Mouse (Mus musculus) limb, embryonic 13.5 days (tissue): ENCODE data around the gene Mbd5. TPM values are rescaled to one million over a fixed set of nuclear protein-coding genes. Genes with fewer than 3 reads are reported as not detected.
A peak's percentile ranks its signal among the peaks of the same experiment; 100 is the strongest.

ENCODE experiments used
- ATAC-seq: fragments of 200-750 bp; cut with Nextera tagmentation; 2 replicates; pipeline ENCODE4 v1.8.0; 2017; ENCODE audit warnings: low read depth, moderate number of reproducible peaks, moderate TSS enrichment; ENCODE audit not compliant: low FRiP score
- H3K27ac ChIP-seq: fragments of 300-500 bp; sonication (generic); 2 replicates; pipeline ENCODE4 v1.5.1; 2015; ENCODE audit warnings: inconsistent platforms, mild to moderate bottlenecking, moderate library complexity
- H3K27me3 ChIP-seq: fragments of 300-500 bp; sonication (generic); 2 replicates; pipeline ENCODE4 v1.6.1; 2015; ENCODE audit warnings: mild to moderate bottlenecking, inconsistent platforms
- H3K36me3 ChIP-seq: fragments of 300-500 bp; sonication (generic); 2 replicates; pipeline ENCODE4 v1.6.1; 2015; ENCODE audit warnings: inconsistent platforms, mild to moderate bottlenecking, moderate library complexity
- H3K4me1 ChIP-seq: fragments of 300-500 bp; sonication (generic); 2 replicates; pipeline ENCODE4 v1.6.1; 2015; ENCODE audit warnings: inconsistent platforms
- H3K4me2 ChIP-seq: fragments of 300-500 bp; sonication (generic); replicated peaks from 2 replicates; pipeline ENCODE4 v1.6.1; 2015; ENCODE audit warnings: inconsistent platforms, mild to moderate bottlenecking, moderate library complexity
- H3K4me3 ChIP-seq: fragments of 300-500 bp; sonication (generic); 2 replicates; pipeline ENCODE4 v1.5.1; 2015; ENCODE audit warnings: moderate library complexity, mild to moderate bottlenecking, inconsistent platforms
- H3K9ac ChIP-seq: fragments of 300-500 bp; sonication (generic); 2 replicates; pipeline ENCODE4 v1.6.1; 2015; ENCODE audit warnings: mild to moderate bottlenecking, inconsistent platforms
- H3K9me3 ChIP-seq: fragments of 300-500 bp; sonication (generic); 2 replicates; pipeline ENCODE4 v1.6.1; 2016; ENCODE audit warnings: inconsistent platforms
- WGBS: fragments of 180-500 bp; shearing (Covaris S2); methylation state at CpG from one replicate; pipeline ENCODE4 v1.1.7; 2015; 5-methylcytosine and 5-hydroxymethylcytosine counted together
- polyA plus RNA-seq: library from polyadenylated mRNA; unstranded; fragments of >200 nt; fragmentation: Nextera tagmentation; extraction: Ambion mirVana; gene quantifications from 2 replicates; pipeline ENCODE4 v1.2.1, GENCODE M21; 2015

Gene Mbd5
- polyA plus RNA-seq, 1 experiment from 2014 or later, result 30.9 TPM

GRCm38 (mm10) chr2:49358128-49358814 lies 409.0 kb downstream of the Mbd5 start:
- no peak for ATAC-seq
- H3K9me3 ChIP-seq, result no peaks in the 10 kb centered on the region
- 71% methylated on average over 7 of the region's 7 CpGs for WGBS
- no peaks in the 10 kb centered on the region; the same call in 1 of the 2 replicates for H3K27me3 ChIP-seq
- no peak overlapping the region for H3K9ac ChIP-seq
- H3K4me2 ChIP-seq, result no peak overlapping the region
- no peaks in the 10 kb centered on the region for H3K36me3 ChIP-seq
- no peak overlapping the region for H3K27ac ChIP-seq
- no peak overlapping the region for H3K4me3 ChIP-seq
- no peaks in the 10 kb centered on the region for H3K4me1 ChIP-seq

DNA sequence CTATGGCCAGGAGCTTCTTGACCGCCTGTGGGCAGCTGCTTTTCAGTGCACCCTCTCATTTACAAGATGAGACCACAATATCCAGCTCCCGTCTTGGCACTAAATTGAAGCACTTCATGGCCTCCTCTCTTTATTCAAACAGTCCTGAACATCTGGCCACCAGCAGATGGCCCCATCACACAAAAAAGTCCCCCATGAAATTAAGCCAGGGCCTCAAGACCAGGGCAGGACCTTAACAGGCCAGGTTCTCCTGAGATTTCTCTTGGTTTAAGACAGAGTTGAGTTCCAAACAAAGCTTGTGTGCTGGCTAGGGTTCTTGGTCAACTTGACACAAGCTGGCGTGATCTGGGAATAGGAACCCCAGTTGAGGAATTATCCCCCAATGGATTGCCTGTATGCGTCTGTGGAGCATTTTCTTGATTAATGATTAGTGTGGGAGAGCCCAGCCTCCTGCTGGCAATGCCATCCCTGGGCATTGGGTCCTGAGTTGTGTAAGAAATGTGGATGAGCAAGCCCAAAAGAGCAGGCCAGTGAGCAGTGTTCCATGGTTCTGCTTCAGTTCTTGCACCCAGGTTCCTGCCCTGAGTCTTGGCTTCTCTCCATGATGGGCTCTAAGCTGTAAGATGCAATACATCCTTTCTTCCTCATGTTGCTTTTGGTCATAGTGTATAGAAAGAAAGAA lies 409.7 kb downstream of the Mbd5 start:
- Histone ChIP-seq H3K9me3 (no peaks in the 10 kb centered on the region), H3K27me3 (no peaks in the 10 kb centered on the region; the same call in 1 of the 2 replicates), H3K4me3 (no peak overlapping the region), H3K4me1 (no peaks in the 10 kb centered on the region), H3K27ac (no peak overlapping the region), H3K9ac (no peak overlapping the region), H3K4me2 (no peak overlapping the region), H3K36me3 (no peaks in the 10 kb centered on the region)
- ATAC-seq, result peak; percentile 64; the same call in 1 of the 2 replicates
- WGBS, result 65% methylated on average over 4 of the region's 4 CpGs

DNA sequence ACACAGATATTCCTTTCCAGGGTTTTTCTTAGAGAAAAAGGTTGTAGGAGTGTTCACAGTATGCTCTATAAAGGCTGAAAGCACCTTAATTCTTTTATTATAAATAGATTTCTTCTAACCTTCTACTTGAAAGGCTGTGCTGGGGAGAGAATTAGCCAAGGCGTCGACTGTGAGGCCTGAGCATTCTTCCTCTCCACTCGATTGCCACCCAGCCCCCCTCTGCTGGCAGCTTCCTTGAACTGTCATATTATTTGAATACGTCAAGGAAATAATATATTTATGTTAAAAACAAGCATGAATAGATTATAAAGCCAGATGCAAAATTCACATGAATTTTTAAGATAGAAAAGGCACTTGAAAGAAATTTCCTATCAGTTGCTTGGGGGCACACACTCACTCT lies 410.4 kb downstream of the Mbd5 start:
- peaks cover 5% of the 10 kb centered on the region for H3K4me1 ChIP-seq
- no peak overlapping the region for H3K9ac ChIP-seq
- no peak overlapping the region for H3K27ac ChIP-seq
- H3K27me3 ChIP-seq, result no peaks in the 10 kb centered on the region; the same call in 1 of the 2 replicates
- no peak for ATAC-seq
- H3K4me2 ChIP-seq, result no peak overlapping the region
- no peak overlapping the region for H3K4me3 ChIP-seq
- 69% methylated on average over 4 of the region's 4 CpGs for WGBS
- H3K9me3 ChIP-seq, result no peaks in the 10 kb centered on the region
- H3K36me3 ChIP-seq, result no peaks in the 10 kb centered on the region

GRCm38 (mm10) chr2:49364546-49364945 lies 415.2 kb downstream of the Mbd5 start:
- H3K4me3 ChIP-seq, result no peak overlapping the region
- ATAC-seq, result peak; percentile 71; the same call in 1 of the 2 replicates
- WGBS, result 35% methylated on average over 5 of the region's 5 CpGs
- H3K27me3 ChIP-seq, result no peaks in the 10 kb centered on the region
- no peaks in the 10 kb centered on the region for H3K36me3 ChIP-seq
- peaks cover 6% of the 10 kb centered on the region for H3K4me1 ChIP-seq
- no peak overlapping the region for H3K27ac ChIP-seq
- no peaks in the 10 kb centered on the region for H3K9me3 ChIP-seq
- no peak overlapping the region for H3K4me2 ChIP-seq
- H3K9ac ChIP-seq, result no peak overlapping the region

- H3K27ac ChIP-seq, result no peak overlapping the region
- H3K4me1 ChIP-seq, result peaks cover 6% of the 10 kb centered on the region
- H3K9me3 ChIP-seq, result no peaks in the 10 kb centered on the region
- ATAC-seq, result no peak
- 89% methylated on average over 14 of the region's 14 CpGs for WGBS
- no peaks in the 10 kb centered on the region for H3K27me3 ChIP-seq
- no peak overlapping the region for H3K9ac ChIP-seq
- no peak overlapping the region for H3K4me3 ChIP-seq
- H3K4me2 ChIP-seq, result no peak overlapping the region
- H3K36me3 ChIP-seq, result no peaks in the 10 kb centered on the region
These were observed 417.7 kb downstream of the Mbd5 start for GRCm38 (mm10) chr2:49366878-49367545.

GRCm38 (mm10) chr2:49367546-49367917 lies 418.2 kb downstream of the Mbd5 start:
- Histone ChIP-seq H3K36me3 (no peaks in the 10 kb centered on the region), H3K4me3 (no peak overlapping the region), H3K9ac (no peak overlapping the region), H3K27me3 (no peaks in the 10 kb centered on the region), H3K9me3 (no peaks in the 10 kb centered on the region), H3K4me2 (no peak overlapping the region), H3K27ac (no peak overlapping the region), H3K4me1 (peaks cover 6% of the 10 kb centered on the region)
- 67% methylated on average over 17 of the region's 17 CpGs for WGBS
- ATAC-seq, result no peak

- H3K9ac ChIP-seq, result no peak overlapping the region
- ATAC-seq, result no peak
- H3K4me3 ChIP-seq, result no peak overlapping the region
- H3K4me2 ChIP-seq, result no peak overlapping the region
- no peaks in the 10 kb centered on the region for H3K9me3 ChIP-seq
- no peak overlapping the region for H3K27ac ChIP-seq
- H3K27me3 ChIP-seq, result no peaks in the 10 kb centered on the region
- 80% methylated on average over 5 of the region's 5 CpGs for WGBS
- H3K36me3 ChIP-seq, result no peaks in the 10 kb centered on the region
- H3K4me1 ChIP-seq, result no peaks in the 10 kb centered on the region
These were observed 422.3 kb downstream of the Mbd5 start for GRCm38 (mm10) chr2:49371632-49372031.

DNA sequence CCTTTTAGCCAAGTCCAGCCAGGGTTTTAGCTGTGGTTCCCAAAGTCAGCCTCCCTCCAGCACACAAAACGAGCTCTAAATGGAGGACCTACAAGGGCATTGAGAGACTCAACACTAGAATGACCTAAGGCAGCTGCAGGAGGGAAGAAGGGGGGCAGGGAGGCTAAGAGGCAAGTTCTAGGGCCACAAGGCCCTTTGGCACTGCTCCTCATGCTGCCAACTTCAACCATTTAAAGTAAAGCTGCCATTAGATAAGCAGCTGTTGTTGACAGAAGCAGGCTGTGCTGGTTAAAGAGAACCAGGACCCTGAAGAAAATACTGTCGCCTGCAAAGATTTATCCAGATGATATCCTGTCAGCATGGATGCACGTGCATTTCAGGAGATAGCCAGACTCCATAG lies 423.3 kb downstream of the Mbd5 start:
- 61% methylated on average over 3 of the region's 3 CpGs for WGBS

More for the DNA sequence above, 423.3 kb downstream of the Mbd5 start:
- Histone ChIP-seq H3K4me2 (no peak overlapping the region), H3K4me3 (no peak overlapping the region), H3K27ac (no peak overlapping the region), H3K9ac (no peak overlapping the region), H3K9me3 (no peaks in the 10 kb centered on the region), H3K4me1 (no peaks in the 10 kb centered on the region), H3K36me3 (no peaks in the 10 kb centered on the region), H3K27me3 (no peaks in the 10 kb centered on the region)
- no peak for ATAC-seq

Other genes with a start within 250 kb of the Mbd5 start
- 20.3 and 21.1 TPM in 2 replicates for gene Acvr2a, start 135.4 kb upstream of the Mbd5 start, polyA plus RNA-seq
- 111 and 120 TPM in 2 replicates for gene Orc4, start 769 bp downstream of the Mbd5 start, polyA plus RNA-seq